Mouse (Mus musculus) lung, adult 2 months (tissue): ENCODE results near the gene Zfp383. TPM values are rescaled to one million over a fixed set of nuclear protein-coding genes. Genes with fewer than 3 reads are reported as not detected.
"Not testable (repeated sequence)": the region's sequence is repeated elsewhere in the genome, so short reads cannot be mapped to it uniquely, and the experiment has no call there.

ENCODE experiments used
- DNase-seq: peaks from one replicate; pipeline ENCODE4 v3.0.0; 2022
- H3K4me1 ChIP-seq: fragments of 200-500 bp; 2 replicates; pipeline ENCODE4 v1.6.1; 2011; ENCODE audit warnings: low read length; ENCODE audit not compliant: control insufficient read depth, insufficient read depth
- H3K4me3 ChIP-seq: fragments of 200-500 bp; replicated peaks from 2 replicates; pipeline ENCODE3; 2011; ENCODE audit warnings: low read depth, mild to moderate bottlenecking, control low read depth, low read length; ENCODE audit errors: extremely low read depth
- CTCF ChIP-seq: fragments of 200-500 bp; IDR thresholded peaks from 2 replicates; pipeline ENCODE4 v1.5.1; 2011; ENCODE audit warnings: mild to moderate bottlenecking, low read length, control low read depth; ENCODE audit not compliant: insufficient read depth
- POLR2A ChIP-seq: fragments of 200-500 bp; IDR thresholded peaks from 2 replicates; pipeline ENCODE4 v1.6.1; 2011; ENCODE audit warnings: low read depth, mild to moderate bottlenecking, control low read depth, low read length, borderline replicate concordance; ENCODE audit errors: extremely low read depth
- WGBS: fragments of 180-500 bp; shearing (Covaris S2); methylation state at CpG from one replicate; pipeline ENCODE4 v1.1.7; 2018; 5-methylcytosine and 5-hydroxymethylcytosine counted together
- polyA plus RNA-seq: library from polyadenylated mRNA; depleted of rRNA; stranded (reverse); fragments of >200 nt; gene quantifications from 2 replicates; pipeline ENCODE4 v1.2.3, GENCODE M21; 2012; rRNA removed

Zfp383 gene
- polyA plus RNA-seq: 1.1 and 1.9 TPM in 2 replicates

DNA sequence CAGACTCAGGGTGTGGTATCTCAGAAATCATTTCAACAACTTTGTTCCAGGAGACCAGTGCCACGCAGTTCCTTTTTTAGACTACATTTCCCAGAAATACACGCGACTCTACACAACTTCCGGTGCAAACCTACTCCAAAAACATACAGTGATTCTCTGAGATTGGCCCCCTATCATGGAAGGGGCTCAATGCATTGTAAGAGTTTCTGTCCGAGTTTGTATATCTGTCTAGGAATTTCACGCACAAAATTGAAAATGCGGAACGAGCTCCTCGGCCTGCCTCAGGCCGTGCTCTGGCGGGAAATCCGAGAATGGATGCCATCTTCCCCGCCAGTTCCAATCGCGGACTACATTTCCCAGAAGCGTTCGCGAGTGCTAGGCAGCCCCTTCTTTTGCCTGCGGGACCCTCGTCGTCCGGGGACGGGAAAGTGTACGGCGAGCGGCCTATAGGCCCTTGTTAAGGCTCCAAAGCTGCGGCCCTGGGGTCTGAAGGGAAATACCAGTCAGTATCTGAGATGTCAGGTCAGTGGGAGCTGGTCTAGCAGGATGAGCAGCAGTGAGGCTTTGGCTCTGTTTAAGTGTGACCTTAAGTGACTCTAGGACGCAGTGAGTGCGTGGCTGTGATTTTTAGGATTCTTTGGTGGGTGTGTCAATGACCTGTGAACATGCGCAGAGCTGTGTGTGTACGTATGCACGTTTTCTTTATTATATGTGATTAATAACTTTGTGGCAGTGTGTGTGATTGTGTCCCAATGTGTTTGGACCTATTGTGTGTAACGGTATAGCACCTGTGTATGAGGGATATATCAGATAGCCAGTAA, at the start of gene Zfp383:
Gene Zfp383, plus strand, starts transcription at position 94 of the 821 bp plus-strand sequence.
- no peak for TF ChIP-seq CTCF
- peak; percentile 41; the same call in 1 of the 2 replicates for TF ChIP-seq POLR2A
- WGBS: under 1% methylated on average over 33 of the region's 33 CpGs
- Histone ChIP-seq H3K4me3 (peak within 1 kb of the TSS; percentile 96), H3K4me1 (no peaks in the 10 kb centered on the region; the same call in none of the 2 replicates)
- peak; percentile 90 for DNase-seq

DNA sequence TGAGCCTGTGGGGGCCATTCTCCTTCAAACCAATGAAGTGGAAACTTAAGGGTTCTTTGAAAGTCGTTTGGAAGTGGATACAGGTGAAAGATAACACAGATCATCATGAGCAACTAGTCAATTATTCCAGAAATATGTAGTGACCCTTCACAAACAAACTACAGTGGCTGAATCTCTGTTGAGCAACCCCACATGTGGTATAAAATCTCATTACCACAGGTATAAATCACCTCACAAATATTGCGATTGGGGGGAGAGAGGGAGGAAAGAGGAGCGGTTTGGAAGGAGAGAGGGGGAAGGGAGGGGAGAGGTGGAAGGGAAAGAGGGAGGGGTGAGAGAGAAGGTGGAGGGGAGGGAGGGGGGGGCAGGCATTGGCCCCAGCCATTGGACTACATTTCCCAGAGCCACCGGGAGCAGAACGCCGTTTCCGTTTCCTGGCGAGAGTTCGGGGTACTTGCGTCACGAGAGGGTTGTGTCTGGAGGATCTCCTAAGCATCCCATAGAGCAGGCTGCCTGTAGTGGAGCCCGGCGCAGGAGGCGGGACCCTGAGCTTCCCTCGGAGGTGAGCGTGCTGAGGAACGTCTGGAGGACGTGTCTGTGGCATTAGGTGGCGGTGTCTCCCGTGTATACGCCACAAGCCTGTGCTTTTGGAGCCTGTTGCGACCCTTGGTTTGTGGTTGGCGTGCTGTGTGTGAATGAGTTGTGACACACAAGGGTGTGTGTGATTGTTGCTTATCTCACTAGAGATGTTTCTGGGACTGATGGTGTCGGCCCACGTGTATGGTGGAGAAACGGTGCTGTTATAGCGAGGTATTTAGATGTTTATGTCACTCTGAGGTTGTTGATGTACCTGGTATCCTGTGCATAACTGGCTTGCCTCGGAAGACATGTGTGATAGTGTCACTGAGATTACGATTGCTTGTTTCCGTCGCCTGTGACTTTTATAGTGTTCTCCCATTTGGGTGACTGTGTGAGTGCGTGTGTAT, 48.2 kb upstream of the Zfp383 start, which contains the start of gene Zfp420:
Gene Zfp420, plus strand, starts transcription at position 448 of the 986 bp plus-strand sequence.
- H3K4me3 ChIP-seq: peak within 1 kb of the TSS; percentile 93

DNA sequence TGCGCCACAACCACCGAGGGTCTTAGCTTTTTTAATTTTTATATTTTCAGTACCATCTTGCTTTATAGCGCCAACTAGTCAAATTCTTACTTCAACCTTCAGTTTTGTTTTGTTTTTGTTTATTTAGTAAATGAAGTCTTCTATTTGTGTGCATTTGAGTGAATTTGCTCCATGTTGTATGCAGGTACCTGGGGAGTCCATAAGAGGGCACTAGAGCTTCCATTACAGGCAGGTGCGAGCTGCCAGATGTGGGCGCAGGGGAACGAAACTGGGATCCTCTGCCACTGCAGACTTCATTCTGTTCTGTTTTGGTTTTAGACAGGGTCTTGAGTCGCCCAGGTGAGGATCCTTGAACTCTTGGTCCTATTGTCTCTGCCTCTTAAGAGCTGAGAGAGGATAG, 46.4 kb upstream of the Zfp383 start:
- no peak for TF ChIP-seq CTCF
- no peak for TF ChIP-seq POLR2A
- no peak for DNase-seq
- WGBS: 90% methylated on average over 7 of the region's 7 CpGs
- H3K4me3 ChIP-seq: no peak overlapping the region
- peaks cover 2% of the 10 kb centered on the region; the same call in 1 of the 2 replicates for H3K4me1 ChIP-seq

More for the DNA sequence above, 48.2 kb upstream of the Zfp383 start, which contains the start of gene Zfp420:
- 3% methylated on average over 32 of the region's 32 CpGs for WGBS
- TF ChIP-seq POLR2A (peak; percentile 65; the same call in 1 of the 2 replicates), CTCF (no peak)
- DNase-seq: peak; percentile 78
- H3K4me1 ChIP-seq: peaks cover 2% of the 10 kb centered on the region; the same call in 1 of the 2 replicates

DNA sequence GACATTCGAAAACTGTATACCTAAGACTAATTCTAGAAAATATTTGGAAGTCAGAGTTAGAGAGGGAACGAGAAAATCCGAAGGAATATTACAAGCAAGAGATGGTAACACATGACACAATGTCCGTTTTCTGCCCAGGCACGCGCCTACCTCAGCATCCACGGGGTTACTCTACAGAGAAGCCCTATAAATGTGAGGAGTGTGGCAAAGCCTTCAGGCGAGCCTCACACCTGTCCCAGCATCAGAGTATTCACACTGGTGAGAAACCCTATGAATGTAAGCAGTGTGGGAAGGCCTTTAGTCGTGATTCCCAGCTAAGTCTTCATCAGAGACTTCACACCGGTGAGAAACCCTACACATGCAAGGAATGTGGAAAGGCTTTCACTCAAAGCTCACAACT, 33.8 kb upstream of the Zfp383 start:
- H3K4me3 ChIP-seq: no peak overlapping the region
- WGBS: 95% methylated on average over 10 of the region's 10 CpGs
- TF ChIP-seq CTCF (no peak), POLR2A (no peak)
- H3K4me1 ChIP-seq: no peaks in the 10 kb centered on the region
- DNase-seq: no peak

DNA sequence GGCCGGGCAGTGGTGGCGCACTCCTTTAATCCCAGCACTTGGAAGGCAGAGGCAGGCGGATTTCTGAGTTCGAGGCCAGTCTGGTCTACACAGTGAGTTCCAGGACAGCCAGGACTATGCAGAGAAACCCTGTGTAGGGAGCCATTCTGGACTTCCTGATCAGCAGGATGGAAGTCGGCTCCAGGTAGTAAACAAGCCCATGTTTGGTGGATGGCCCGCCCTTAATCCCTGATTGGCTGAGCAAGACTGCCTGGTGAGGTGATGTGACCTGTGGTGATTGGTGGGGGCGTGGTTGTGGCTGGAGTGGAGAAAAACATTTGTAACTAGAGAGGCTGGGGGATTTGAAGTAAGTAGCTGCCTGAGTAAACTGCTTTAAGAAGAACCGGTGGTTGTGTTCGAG, 30.5 kb upstream of the Zfp383 start:
- WGBS: 95% methylated on average over 9 of the region's 9 CpGs

DNA sequence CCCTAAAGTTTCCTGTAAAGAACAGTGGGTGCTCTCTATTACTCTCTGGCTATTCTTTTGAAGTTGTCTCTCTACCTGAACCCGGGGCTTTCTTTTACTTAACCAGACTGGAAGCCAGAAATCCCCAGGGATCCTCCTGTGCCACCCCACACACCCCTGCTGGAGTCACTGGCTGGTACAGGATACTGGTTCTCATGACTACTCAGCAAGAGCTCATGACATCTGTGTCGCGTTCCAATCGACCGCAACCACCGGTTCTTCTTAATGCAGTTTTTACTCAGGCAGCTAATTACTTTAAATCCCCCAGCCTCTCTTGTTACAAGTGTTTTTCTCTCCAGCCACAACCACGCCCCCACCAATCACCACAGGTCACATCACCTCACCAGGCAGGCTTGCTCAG, 28.0 kb upstream of the Zfp383 start:
- TF ChIP-seq CTCF: no peak
- no peak for TF ChIP-seq POLR2A
- no peak for DNase-seq
- H3K4me1 ChIP-seq: no peaks in the 10 kb centered on the region
- WGBS: 78% methylated on average over 7 of the region's 7 CpGs
- no peak overlapping the region for H3K4me3 ChIP-seq

More for the DNA sequence above, 30.5 kb upstream of the Zfp383 start:
- H3K4me3 ChIP-seq, H3K4me1 ChIP-seq, DNase-seq: not testable (repeated sequence)

DNA sequence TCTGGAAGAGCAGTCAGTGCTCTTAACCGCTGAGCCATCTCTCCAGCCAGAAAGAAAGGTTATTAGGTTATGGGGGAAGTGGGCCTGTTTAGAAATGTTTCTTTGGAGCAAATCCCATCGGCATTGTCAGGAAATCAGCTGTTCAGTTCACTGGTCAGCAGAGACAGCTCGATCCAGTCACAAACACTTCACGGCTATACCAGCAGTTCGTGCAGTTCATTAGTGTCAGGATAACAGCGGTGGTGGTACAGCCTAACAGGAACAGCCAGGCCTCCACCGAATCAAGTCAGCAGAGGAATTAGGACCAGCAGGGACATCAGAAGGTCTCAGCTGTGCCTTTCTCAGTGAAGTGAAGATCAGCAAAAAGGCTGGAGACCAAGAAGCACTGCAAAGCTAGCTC, 27.1 kb upstream of the Zfp383 start:
- TF ChIP-seq POLR2A: no peak
- TF ChIP-seq CTCF: no peak
- WGBS: 61% methylated on average over 7 of the region's 7 CpGs

DNA sequence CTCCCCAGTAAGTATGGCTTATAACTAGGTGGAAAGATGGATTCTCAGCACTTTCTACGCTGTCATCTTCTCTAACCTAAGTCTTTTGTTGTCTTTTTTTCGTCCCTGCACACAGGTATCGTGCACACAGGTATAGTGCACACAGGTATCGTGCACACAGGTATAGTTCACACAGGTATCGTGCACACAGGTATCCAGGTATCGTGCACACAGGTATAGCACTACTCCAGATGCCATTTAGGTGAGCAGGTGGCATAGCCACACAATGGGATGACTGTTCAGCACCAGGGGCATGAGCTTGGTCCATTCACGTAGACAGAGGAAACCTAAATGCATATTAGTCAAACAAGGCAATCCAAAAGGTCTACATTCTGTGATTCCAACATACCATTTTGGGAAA, 17.5 kb upstream of the Zfp383 start:
- no peak for TF ChIP-seq CTCF
- DNase-seq: no peak
- Histone ChIP-seq H3K4me1 (no peaks in the 10 kb centered on the region), H3K4me3 (no peak overlapping the region)
- WGBS: 97% methylated on average over 7 of the region's 7 CpGs

More for the DNA sequence above, 27.1 kb upstream of the Zfp383 start:
- DNase-seq: no peak
- Histone ChIP-seq H3K4me1 (no peaks in the 10 kb centered on the region), H3K4me3 (no peak overlapping the region)

DNA sequence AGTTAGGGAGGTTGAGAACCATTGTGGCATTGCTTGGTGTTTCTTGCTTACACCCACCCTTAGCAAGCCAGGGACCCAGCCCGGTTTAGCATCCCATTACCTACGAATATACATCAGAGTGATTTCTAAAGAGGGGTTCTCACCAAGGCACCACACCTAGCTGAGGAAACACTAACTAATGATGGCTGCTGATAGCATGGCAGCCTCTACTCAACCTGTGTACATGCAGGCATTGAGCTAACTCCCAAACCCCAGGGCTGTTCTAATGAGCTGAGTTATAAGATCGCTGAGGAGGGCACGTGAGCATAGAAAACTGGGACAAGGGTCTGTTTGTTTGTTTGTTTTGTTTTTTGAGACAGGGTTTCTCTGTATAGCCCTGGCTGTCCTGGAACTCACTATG, 15.3 kb upstream of the Zfp383 start:
- DNase-seq: no peak
- WGBS: 97% methylated on average over 4 of the region's 4 CpGs
- no peak for TF ChIP-seq CTCF
- no peak for TF ChIP-seq POLR2A
- Histone ChIP-seq H3K4me3 (no peak overlapping the region), H3K4me1 (no peaks in the 10 kb centered on the region)

DNA sequence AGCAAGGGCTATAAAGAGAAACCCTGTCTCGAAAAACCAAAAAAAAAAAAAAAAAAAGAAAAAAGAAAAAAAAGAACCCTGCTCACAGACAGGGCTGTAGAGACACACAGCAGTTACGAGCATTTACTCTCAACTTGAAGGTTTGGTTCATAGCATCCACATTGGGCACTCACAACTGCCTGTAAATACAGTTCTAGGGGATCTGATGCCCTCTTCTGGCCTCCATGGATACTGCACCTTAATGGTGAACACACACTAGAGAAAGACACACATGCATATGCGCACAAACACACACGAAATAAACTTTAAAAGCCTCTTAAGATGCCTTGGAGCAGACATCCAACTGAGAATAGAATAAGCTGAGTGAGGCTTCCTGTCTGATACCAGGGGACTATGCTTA, 9.7 kb upstream of the Zfp383 start:
- no peak for TF ChIP-seq CTCF
- no peak for TF ChIP-seq POLR2A
- Histone ChIP-seq H3K4me3 (no peak overlapping the region), H3K4me1 (no peaks in the 10 kb centered on the region)
- 94% methylated on average over 4 of the region's 4 CpGs for WGBS
- DNase-seq: no peak
